Mouse (Mus musculus): ENCODE measurements around the gene Hnrnpa3.

The Hnrnpa3 gene

DNA sequence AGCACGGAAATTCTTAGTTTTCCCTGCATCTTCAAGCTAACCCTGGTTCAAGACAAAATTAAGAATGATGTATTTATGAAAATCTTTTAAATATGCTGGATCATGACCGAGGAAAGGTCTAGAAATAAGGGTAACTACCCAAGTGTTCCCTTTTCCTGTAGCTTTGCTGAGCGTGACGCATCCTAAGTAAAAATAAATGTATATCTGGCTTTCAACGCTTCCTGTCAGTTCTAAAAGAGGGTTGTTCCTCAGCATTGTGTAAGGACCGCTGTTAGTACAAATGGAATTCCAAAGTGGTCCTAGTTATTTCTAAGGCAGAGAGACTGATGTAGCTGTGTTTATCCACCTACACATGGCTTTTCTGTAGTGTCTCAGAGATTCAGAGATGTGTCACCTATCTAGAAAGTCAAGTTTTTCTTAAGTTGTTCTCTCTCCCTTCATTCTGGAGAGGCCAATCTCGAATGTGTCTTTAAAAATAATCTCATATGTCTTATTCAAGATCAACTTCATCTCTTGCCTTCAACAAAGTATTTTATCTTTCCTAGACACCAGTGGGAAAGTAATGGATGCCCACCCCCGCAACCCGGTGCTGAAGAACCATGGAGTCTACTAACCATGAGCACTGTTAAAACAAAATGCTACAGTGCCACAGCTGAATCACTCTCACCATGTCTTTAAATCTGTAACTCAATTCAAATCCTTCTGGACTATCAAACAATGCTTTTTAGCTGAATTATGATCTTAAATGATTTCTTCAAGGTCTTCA is 42.9 kb downstream of the Hnrnpa3 start:
- in situ Hi-C loops (cut with MboI, MseI), result loop anchor here (5.0 kb wide), 1 partner anchor 45 kb away; the partner anchor contains the start of gene Hnrnpa3

DNA sequence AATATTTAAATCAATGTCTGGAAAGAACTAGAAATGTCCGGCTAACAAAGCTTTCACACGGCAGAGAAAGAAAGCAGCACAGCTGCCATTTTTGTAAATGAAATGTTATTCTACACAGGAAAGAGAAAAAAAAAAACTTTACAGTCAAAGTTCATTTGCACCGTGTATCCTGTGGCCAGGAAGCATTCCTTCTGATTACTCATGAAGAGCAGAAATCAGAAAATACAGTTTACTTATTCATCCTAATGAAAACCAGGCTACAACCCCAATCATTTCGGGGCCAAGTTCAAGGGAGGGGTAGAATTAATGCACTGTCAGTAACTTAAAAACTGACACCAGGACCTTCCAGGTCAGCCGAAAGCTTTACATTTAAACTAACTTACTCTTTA is 43.5 kb downstream of the Hnrnpa3 start:
- in situ Hi-C loops (cut with MboI, MseI), result loop anchor here (5.0 kb wide), 1 partner anchor 45 kb away; the partner anchor contains the start of gene Hnrnpa3

DNA sequence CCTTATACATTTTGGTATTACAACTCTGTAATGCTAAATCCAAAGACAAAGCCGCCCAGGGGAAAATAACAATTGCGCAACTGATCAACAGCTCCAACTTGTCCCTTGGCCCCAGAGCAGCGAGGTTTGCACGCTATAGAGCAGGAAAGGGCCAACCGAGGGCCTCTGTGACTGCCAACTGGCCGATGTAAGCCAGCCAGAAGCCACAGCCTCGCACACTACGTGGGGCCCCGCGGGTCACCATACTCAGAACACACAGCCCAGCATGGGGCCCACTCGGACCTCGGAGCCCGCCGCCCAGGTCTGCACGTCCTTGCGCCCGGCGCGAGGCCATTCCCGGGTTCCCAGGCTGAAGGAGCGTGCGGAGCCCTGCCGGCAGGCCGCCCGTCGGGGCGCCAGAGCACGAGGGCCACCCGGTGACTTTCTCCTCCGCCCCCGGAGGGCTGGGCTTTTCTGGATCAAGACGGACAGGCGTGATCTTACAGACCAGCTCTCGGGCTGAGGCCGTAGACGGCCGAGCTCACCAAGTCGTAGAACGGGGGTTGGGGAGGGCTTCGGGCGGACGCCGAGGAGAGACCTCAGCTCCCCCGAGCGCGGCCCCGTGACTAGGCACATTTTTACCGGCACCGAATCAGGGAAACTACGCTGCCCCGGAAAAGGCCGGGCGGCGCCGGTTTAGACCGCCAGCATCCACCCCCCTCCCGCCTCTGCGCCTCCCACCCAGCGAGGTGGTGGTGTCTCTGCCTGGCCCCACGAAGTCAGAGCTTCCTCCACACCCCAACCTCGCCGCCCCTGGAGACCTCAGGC is 44.5 kb downstream of the Hnrnpa3 start:
- in situ Hi-C loops (cut with MboI, MseI), result loop anchor here (5.0 kb wide), 1 partner anchor 46 kb away; the partner anchor contains the start of gene Hnrnpa3

DNA sequence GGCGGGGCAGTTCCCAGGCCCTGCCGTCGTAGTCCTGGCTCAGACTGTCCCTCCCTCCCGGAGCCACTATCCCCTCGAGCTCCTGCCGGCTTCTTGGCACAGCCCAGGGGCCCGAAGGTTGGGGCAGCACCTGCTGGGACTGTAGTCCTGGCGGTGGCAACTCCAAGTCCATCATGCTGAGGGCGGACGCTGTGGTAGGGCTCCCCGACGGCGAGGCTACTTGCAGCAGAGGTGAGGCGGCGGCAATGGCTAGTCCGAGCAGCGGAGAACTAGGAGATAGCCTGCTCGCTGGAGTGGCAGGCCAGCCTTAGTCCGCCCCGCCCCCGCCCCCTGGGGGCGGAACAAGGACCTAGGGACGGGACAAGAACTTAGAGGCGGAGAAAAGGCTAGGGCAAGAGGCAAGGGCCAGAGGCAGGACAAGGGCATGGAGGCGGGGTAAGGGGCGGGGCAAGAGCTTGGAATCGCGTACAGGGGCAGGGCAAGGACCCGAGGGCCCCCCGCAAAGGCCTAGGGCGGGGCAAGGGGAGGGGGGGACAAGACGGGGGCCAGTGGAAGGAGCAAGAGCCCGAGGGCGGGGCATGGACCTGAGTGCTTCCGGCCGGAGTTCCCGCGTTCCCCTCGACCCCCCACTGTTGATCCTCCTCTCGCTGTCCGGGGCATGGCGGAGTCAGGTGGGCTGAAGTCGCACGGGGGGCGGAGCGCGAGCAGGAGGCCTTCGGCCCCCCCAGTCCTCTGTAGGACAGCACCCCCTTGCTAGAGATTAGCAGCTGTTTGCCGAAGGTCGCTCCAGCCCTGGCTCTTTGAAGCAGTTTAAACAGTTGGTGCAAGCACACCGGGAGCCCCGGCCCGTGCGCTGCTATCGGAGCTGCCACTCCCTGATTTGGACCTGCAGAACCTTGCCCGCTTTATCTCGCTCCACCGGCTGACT is 45.4 kb downstream of the Hnrnpa3 start, which contains the start of gene Nfe2l2:
TSS of gene Nfe2l2 (minus strand) at position 408 of the 928 bp plus-strand sequence.
- in situ Hi-C loops (cut with MboI, MseI), result loop anchor here (5.0 kb wide), 1 partner anchor 47 kb away; the partner anchor contains the start of gene Hnrnpa3

DNA sequence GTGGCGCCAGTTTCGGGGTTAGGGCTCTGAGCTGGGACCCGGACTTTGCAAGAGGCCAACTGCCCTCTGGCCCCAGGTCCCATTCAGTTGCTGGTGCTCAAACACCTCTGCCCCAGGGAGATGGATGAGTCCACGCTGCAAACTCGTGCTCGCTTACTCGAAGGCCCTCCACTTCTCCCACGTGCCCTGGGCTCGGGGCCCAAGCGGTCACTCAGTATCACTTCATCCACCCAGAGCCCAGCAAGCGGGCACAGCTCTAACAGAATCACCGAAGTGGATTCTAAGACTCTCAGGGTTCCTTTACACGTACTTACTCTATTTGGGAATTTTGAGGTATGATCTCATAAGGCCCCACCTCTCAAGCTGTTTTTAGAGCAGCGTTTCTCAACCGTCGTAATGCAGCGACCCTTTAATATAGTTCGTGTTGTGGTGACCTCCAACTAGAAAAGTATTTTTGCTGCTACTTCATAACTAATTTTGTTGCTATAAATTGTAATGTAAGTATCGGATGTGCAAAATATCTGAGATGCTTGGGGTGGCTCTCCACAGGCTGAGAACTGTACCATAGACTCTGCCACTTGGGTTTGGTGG is 46.2 kb downstream of the Hnrnpa3 start:
- in situ Hi-C loops (cut with MboI, MseI), result no loop called here

DNA sequence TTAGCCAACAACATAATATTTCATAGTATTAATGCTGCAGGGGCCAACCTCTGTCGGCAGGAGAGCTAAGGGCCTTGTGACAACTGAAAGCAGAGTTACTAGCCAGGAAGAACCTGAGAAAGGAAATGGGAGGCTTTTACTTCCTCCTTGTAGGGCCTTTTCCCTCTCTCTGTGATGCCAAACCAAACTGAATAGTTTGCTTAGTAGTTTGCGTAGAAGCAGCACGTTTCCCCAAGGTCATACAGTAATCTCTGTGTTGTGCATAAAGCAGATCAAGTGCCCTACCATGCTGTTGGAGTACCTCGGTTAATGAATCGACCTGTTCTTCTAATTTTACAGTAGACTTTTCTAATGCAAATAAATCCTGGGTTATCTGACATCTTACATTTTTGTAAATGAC is 47.4 kb downstream of the Hnrnpa3 start:
- in situ Hi-C loops (cut with MboI, MseI), result no loop called here

DNA sequence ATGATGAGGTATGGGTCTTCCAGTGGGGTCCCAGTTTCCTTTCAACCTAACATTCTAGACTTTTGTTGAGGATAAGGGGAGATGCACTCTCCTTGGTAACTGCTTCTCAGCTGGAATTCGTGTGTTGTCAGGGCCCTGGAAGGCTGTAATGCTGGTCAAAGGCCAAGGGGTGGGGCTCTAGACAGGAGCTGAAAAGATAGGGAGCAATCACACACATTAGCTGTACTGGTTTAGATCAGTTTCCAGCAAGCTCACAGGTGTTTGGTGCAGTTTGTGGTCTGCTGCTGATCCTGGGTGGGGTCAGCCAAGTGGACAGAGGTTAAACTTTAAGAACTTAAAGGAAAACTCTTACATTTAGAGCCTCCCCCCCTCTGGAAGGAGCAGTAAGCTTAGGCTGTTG is 48.4 kb downstream of the Hnrnpa3 start:
- in situ Hi-C loops (cut with MboI, MseI), result no loop called here

DNA sequence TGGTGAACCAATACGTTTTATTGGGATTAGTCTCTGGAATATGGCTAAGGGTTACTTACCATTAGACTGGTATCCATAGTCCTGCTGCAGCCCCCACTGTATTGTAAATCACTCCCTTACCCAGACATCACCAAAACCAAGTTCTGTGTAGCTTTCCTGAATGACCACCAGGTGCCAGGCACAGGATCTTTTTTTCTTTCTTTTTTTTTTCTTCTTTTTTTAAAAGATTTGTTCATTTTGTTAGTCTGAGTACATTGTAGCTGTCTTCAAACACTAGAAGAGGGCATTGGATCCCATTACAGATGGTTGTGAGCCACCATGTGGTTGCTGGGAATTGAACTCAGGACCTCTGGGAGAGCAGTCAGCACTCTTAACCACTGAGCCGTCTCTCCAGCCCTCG is 54.0 kb downstream of the Hnrnpa3 start:
- in situ Hi-C loops (cut with MboI, MseI), result no loop called here

DNA sequence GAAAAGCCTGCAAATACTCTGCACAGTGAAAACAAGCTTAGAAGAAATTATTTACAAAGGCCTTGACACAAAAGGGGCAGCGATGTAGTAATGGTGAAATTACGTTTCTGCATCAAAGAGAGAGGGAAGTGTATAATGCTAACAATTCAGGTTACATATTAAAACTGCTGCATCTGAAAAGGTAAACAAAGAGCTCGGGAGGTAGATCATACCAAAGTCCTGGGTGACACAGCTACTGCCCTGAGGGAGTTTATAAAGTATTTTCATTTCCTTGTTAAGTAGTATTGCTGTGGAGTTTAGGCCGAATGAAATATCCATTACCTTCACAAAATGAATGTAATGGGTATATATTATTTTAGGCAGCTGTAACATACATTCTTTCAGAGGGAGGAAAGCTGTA is 55.7 kb downstream of the Hnrnpa3 start:
- in situ Hi-C loops (cut with MboI, MseI), result no loop called here

DNA sequence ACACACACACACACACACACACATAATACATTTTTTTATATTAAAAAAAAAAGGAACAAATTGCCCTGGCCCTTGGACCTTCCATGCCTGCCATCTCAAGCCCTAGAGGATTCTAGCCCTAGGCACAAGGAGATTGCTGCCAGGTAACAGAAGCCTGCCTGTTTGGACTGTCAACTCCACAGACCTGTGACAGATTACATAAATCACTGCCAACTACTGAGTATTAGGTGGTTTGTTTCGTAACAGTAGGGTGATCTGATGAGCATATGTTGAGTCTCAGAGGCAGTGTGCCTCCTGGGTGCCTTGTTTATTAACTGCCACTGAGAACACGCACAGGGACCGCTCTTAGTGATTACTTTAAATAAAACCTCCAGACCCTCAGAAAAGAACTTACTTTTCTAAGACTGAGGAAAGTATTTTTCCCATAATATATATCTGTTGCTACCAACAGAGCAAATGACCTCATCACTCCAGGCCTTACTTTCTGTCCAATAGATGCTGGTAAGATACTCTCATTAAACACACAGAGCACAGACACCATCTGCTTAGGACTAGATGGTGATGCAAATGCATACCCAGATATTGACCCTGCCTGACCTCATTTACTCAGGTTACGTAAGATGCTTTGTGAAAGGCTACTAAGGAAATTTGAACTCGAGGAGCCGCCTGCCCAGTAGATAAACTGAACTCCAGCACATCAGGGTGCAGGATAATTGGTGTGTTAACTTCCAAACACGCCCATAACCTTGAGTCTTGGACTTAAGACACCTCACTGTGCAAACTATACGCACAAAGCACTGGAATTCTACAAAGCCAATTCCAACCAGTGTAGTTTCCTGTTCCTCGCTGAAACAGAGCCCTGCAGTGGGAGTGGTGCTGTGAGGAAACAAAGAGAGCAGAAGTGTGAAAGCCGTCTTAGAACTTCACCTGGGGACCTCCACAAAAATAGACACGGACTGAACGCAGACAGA is 57.3 kb downstream of the Hnrnpa3 start:
- in situ Hi-C loops (cut with MboI, MseI), result no loop called here

All from T-helper 2 cell (primary cell).